ENCODE assay signal across 16 mouse cellular contexts in genomic region chr3:31741289-31741688, GRCm38 (mm10).
"Had no signal": no experiment of that assay in that cellular context is flagged by ENCODE, and none has a peak within 500 bp of the region (broad histone marks: within the 10 kb centered on the region; RNA-seq: fewer than 3 reads in every experiment).

No protein-coding gene starts in this region.

- H3K9ac ChIP-seq: kidney, embryonic 15.5 days; liver, embryonic 13.5 days had no signal

- H3K27me3 ChIP-seq: kidney, embryonic 15.5 days; liver, embryonic 13.5 days had no signal

- H3K4me3 ChIP-seq: kidney, embryonic 15.5 days; liver, embryonic 13.5 days had no signal

- H3K4me1 ChIP-seq: kidney, embryonic 15.5 days; liver, embryonic 13.5 days had no signal

- DNase-seq: kidney, adult 11 months; kidney, adult 8-10 months; kidney, postnatal 10 days; kidney, postnatal 36 days; liver, embryonic 13.5 days; lung, adult 2 months; lung, postnatal 14 days; lung, postnatal 4 days; midbrain, embryonic 14.5 days; right cerebral cortex, adult 18-20 months; right cerebral cortex, postnatal 14 days; right cerebral cortex, postnatal 4 days; thymus, postnatal 25 days had no signal

- H3K9me3 ChIP-seq: kidney, embryonic 15.5 days; liver, embryonic 13.5 days had no signal

- H3K27ac ChIP-seq: kidney, embryonic 15.5 days; liver, embryonic 13.5 days; stomach, postnatal 0 days had no signal

- H3K36me3 ChIP-seq: kidney, embryonic 15.5 days; liver, embryonic 13.5 days had no signal

- H3K4me2 ChIP-seq: kidney, embryonic 15.5 days; liver, embryonic 13.5 days; midbrain, embryonic 11.5 days had no signal
